Mouse (Mus musculus): ENCODE measurements around the gene Lpcat2.
A peak's percentile ranks its signal among the peaks of the same experiment; 100 is the strongest.

Gene Lpcat2

DNA sequence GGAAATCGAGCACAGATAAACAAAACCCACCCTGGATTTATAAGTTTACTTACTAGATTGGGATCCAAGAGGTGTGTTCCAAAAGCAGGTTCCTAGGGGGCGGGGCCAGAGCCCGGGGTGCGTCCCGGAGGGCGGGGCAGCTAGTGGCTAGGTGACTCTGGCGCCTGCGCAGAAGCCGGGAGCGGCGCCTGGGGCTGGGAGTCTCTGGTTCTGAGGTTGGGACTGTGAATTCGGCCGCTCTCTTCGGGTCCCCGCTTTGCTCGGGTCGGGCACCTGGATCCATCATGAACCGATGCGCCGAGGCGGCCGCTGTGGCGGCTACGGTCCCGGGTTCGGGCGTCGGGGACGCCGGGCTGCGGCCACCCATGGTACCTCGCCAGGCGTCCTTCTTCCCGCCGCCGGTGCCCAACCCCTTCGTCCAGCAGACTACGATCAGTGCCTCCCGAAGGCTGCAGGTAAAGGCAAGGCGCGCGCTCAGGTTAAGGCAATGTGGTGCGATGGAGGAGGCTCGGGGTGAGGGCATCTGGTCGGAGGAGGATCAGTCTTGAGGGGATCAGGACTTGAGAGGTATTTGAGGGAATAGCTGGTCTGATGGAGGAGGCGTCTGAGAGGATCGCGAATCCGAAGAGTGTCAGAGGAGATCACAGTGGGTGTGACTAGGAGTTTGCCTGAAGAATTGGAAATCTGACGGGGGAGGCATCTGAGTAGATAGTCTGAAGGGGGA lies at the start of gene Lpcat2:
TSS of gene Lpcat2 (plus strand) at position 169 of the 724 bp plus-strand sequence.
- DNase-seq = peak; percentile 71

DNA sequence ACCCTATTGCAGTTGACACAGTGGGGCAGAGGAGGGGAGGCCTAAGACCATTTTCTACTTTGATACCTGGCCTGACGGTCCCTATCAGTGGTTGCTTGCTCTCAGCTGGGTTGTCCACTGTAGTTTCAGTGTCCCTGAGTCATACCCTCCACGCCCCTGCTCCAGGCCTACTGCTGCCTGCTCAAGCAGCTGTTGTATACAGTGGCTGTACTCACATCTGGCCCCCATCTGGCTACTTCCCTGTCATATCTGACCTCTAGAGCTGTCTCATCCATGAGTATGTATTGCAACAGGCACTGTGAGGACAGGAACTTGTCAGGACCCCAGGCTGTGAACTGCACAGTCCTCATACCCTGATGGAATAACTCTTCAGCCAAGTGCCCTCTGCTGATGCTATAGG lies 42.4 kb upstream of the Lpcat2 start:
- DNase-seq = no peak

DNA sequence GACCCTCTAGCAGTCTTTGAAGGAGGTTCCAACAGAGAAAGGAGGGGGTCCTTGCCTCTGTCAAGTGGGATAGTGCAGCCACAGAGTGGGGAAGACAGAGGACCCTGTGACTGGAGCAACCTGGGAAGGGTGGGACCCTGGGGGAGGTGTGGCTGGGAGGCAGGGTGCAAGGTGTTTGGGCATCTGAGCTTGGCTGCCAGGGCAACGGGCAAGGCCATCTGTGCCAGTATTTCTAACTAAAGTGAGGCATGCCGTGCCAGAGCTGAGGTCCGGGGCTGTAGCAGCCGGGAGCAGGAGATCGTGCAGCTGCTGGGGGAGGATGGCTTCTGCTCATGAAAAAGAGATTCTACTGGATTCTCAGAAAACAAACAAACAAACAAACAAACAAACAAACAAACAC lies 39.5 kb upstream of the Lpcat2 start:
- DNase-seq = no peak

- peak; percentile 90 for DNase-seq
Measured at GRCm38 (mm10) chr8:92817928-92818818, 37.0 kb upstream of the Lpcat2 start.

DNA sequence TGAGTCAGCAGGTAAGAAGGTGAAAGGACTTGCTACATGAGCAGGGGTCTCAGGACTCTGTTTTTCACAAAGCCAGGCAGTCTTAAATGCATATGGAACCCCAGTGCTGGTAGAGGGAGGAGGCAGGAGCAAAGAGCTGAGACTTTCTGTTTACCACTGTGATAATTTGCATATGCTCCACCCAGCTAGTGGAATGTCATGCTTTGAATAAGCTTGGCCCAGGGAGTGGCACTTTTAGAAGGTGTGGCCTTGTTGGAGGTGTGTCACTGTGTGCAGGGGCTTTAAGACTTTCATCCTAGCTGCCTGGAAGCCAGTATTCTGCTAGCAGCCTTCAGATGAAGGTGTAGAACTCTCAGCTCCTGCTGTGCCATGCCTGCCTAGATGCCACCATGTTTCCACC lies 34.0 kb upstream of the Lpcat2 start:
- no peak for DNase-seq

DNA sequence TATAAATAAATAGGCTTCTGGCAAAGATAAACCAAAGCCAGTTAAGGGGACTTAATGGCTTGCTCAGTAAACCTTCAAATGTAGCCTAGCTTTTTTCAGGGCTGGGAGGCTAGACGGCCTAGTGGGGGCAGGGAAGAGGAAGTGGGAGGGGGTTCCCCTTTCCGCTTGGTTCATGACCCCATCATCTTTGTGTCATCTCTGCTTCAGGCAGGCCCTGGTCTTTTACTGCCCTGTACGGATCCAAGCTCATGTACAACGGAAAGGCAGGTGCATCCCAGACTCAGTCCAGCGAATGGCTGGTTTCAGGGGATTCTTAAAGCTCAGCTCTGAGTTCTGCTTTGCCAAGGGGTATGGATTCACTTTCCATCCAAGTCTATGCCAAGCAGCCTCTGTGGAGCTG lies 32.8 kb upstream of the Lpcat2 start:
- DNase-seq = no peak

DNA sequence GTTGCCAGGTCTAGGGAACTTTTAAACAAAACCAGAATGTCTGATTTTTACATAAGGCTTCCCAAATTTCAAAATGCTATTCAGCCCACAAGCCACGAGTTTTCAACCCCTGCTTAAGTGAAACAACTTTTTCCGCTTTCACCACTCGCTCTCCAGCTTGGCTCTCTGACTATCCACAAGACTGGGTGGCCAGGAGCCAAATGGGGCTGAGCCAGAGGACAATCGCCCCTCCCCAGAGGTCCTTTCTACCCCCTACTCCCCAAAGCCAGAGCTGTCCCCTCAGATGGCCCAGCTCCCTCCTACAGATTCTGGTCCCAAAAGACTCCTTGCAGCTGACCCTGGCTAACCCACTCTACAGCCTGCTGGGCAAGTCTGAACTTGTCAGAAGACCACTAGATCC lies 29.1 kb upstream of the Lpcat2 start:
- peak; percentile 25 for DNase-seq

GRCm38 (mm10) chr8:92827243-92828034 lies 27.7 kb upstream of the Lpcat2 start, which contains the start of gene Mmp2:
TSS of gene Mmp2 (plus strand) at chr8:92827291.
- no peak for DNase-seq

DNA sequence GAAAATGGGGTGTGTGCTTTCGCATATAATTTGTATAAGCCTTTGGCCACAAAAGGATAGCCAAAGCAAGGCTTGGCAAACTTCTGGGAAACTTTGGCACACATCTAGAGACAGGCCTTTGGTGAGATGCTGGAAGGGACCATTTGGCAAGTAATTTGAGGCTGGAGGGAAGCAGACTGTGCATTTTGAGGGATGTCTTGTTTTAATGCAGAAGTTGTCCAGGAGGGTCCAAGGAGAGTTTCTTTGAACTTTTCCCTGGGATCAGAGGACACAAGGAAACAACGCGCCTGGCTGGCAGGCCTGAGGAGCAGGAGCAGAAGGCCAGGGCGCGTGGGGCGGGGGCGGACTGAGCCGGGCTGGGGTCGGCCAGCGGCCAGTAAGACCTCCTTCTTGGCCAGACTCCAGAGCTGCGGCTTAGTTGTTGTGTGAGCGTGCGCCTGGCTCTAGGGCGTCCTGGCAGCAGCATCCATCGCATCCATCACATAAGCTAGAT lies 26.8 kb upstream of the Lpcat2 start:
- peak; percentile 72 for DNase-seq

DNA sequence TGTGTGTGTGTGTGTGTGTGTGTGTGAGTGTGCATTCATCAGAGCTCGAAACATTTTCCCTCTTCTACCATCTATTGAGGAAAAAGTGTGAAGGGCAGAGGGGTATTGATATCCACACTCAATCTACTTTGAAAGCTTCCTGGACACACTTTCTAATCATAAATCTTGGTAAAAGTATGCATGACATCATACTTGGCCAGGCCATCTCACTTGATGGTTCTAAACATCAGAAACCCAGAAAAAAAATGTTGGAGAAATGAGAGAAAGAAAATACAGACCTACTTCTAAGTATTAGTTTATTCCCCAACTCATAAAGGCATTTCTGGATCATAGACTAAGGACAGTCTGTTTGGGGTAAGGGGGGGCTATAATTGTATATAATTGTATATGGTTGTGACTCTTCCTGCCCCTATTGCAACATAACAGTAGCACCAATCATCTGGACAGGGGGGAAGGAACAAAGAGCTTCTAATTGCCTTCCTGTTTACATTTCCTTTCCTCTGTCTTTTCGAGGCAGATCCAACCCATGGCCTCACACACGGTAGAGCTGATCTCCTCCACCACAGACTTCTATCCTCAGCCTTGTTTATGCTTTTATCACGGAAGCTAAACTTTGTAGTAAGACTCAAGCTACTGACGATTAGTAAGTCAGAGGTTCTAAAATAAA lies 20.9 kb upstream of the Lpcat2 start:
- DNase-seq = no peak

DNA sequence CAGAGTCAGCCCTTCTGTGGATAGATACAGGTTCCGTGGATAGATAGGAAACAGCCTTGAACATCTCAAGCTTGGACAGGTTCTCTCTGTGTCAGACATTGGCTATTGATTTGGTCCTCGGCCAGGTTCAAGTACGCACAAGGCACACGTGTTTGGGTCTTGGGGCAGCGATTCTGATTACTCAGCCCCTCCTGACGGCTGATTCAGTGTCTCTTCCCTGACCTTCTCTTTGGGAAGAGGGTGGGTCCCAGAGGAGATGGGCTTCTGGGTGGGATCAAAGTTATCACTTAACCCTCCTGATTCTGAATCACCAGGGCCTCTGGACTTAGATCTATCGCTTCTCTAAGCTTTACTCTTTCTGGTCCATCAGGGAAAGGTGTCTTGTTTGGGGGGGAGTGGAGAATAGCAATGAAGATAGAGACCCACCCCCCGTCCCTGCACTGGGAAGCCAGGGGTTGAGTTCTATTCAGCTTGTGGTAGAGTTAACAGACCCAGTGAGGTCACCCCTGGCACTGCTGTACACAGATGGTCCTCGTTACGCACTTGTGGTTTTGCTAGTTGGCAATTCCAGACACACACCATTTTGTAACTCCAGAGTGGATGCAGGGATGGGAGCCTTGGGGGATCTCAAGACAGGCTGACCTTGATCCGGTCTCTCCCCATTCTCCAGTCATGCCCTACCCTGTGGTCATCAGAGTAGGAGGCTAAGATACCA lies 20.2 kb upstream of the Lpcat2 start:
- no peak for DNase-seq

GRCm38 (mm10) chr8:92835901-92836300 lies 19.2 kb upstream of the Lpcat2 start:
- DNase-seq = no peak

DNA sequence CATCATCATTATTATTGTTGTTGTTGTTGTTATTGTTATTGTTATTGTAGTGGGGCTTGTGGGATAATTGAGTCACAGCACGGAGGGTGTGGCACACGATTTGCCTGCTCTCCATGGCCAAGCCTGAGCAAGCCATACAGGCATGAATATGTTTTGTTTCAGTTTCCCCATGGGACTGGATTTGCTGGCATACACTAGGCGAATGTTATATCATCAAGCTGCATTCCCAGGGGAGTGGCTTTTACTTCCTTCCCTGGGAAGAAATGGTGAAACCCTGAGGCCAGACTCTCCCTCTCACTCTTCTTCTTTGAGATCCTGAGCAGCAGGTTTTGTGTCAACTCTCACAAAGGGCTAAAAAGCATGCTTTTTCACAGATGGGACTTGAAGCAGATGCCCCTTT lies 16.5 kb upstream of the Lpcat2 start:
- no peak for DNase-seq

DNA sequence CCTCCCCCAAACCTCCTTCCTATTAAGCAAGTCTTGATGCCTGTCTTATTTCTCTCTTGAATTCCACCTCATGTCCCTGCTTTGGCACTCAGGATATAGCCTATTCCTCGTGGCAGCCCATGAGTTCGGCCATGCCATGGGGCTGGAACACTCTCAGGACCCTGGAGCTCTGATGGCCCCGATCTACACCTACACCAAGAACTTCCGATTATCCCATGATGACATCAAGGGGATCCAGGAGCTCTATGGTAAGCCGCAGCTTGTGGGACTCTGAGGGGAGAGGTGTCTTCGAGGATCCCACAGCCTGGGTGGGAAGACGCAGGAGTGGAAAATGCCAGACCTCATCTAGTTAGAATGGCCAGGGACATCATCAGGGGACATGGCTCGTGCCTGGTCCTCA lies 16.0 kb upstream of the Lpcat2 start:
- no peak for DNase-seq

GRCm38 (mm10) chr8:92839876-92840275 lies 15.3 kb upstream of the Lpcat2 start:
- DNase-seq = no peak

- DNase-seq = no peak
Measured at GRCm38 (mm10) chr8:92846684-92847083, 8.5 kb upstream of the Lpcat2 start.

- no peak for DNase-seq
Measured at GRCm38 (mm10) chr8:92847299-92847698, 7.8 kb upstream of the Lpcat2 start.

DNA sequence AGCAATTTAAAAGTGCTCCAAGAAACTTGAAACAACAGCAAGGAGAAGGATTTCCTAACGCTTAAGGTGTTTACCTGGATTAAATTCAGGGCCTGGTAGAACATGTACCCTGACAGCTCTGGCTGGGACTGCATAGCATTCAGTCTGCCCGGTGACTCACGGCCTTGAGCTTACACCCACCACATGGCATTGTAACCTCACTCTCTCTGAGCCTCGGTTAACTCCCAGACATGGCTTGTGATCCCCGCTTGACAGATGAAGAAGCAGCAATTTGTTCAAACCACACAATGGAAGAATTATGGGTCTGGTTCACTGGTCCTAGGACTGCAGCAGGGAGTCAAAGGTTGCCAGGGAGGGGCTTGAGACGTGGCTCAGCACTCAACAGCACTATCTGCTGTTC lies 5.9 kb upstream of the Lpcat2 start:
- no peak for DNase-seq

DNA sequence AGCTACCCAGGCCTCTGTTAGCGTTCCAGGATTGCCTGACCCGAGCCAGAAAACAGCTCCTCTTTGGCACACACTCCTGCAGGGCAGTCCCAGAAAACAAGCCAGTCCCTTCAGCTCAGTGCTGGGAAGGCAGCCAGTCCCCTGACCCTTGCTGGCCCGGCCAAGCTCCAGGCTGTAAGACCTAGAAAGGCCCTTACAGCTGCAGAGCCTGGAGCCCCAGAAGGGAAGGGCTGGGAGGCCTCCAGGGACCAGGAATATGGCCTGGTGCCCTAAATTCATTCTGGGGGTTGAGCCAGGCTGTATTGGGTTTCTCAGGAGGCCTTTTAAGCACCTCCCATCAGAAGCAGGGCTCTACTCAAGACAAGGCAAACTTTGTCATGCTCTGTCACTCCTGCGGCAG lies 4.9 kb upstream of the Lpcat2 start:
- DNase-seq = peak; percentile 67

DNA sequence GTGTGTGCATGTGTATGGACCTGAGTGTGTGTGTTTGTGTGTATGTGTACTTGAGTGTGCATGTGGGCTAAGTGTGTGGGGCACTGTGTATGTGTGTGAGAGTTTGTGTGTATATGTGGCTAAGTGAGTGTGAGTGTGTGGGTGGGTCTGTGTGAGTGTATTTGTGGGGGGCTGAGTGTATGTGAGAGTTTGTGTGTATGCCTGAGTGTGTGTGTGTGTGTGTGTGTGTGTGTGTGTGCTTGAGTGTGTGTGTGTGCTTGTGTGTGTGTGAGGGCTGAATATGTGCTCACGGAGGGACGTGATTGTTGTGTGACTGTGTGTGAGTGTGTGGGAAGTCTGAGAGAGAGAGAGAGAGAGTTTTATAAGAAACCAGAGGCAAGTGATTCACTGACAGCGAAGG lies 3.8 kb upstream of the Lpcat2 start:
- DNase-seq = no peak

DNA sequence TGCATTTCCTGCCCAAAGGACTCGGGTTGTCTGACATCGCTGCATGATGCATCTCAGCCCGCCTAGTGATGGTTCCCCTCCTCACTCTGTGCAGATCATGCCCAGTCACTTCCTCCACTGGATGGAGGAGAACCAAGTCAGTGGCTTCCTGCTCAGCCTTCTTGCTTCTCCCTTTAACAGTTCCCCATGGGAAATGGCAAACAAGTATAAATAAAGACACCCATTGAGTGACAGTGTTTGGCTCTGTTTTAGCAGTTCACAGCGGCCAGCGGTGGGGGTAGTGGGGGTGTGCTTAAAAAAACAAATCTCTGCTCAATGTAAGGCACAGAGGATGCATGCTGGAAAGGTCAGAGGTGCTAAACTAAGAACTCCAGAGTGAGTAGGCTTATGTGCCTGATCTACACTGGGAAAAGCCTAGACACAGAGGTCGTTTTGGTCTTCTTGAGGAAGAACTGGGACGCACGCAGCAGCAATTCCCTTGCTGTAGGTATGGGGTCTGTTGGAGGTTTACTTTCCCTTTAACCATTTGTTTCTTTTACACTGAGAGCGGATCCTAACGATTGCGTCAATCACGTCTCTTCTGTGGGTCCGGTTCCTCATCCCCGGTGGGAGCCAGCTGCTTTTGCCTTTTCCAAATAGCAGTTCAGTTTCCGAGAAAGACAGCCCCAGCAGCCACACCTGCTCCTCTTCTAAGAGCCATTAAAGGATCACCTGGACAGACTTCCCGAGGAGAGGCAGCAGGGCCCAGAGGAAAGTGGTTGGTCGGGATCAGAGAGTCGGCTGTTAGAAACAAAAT lies 1.8 kb upstream of the Lpcat2 start:
- DNase-seq = no peak

Data from right cerebral cortex, postnatal 4 days (tissue).